Mouse (Mus musculus) G1E (cell line): ENCODE data around the gene Sdccag8. TPM values are rescaled to one million over a fixed set of nuclear protein-coding genes. Genes with fewer than 3 reads are reported as not detected.

Experiments
- ATAC-seq: 2 replicates; pipeline ENCODE4 v1.8.0; 2016; ENCODE audit warnings: mild to moderate bottlenecking; ENCODE audit not compliant: insufficient number of reproducible peaks, poor library complexity, low FRiP score, severe bottlenecking; ENCODE audit errors: extremely low read depth
- DNase-seq: peaks from one replicate; pipeline ENCODE4 v3.0.0; 2012; ENCODE audit warnings: low spot score
- H3K27me3 ChIP-seq: 2 replicates; pipeline ENCODE4 v1.6.1; 2012; ENCODE audit warnings: mild to moderate bottlenecking, low read length, inconsistent platforms; ENCODE audit not compliant: insufficient read depth
- H3K36me3 ChIP-seq: replicated peaks from 2 replicates; pipeline ENCODE3; 2012; ENCODE audit warnings: mild to moderate bottlenecking, inconsistent platforms
- H3K4me1 ChIP-seq: 2 replicates; pipeline ENCODE4 v1.6.1; 2012; ENCODE audit warnings: low read depth, low read length, inconsistent platforms, mixed read lengths; ENCODE audit not compliant: insufficient read depth
- H3K4me3 ChIP-seq: 2 replicates; pipeline ENCODE4 v1.5.1; 2012; ENCODE audit warnings: low read depth, mild to moderate bottlenecking, inconsistent platforms, low read length, moderate library complexity, mixed read lengths
- H3K9me3 ChIP-seq: replicated peaks from 2 replicates; pipeline ENCODE4 v1.6.1; 2012; ENCODE audit warnings: inconsistent platforms
- CTCF ChIP-seq: IDR thresholded peaks from 2 replicates; pipeline ENCODE4 v1.5.1; 2012; ENCODE audit warnings: low read depth, low read length, inconsistent platforms, mixed read lengths
- GATA1 ChIP-seq: IDR thresholded peaks from 2 replicates; pipeline ENCODE4 v1.6.1; 2012; ENCODE audit warnings: borderline replicate concordance, low read length, inconsistent platforms, mixed read lengths
- GATA2 ChIP-seq: IDR thresholded peaks from 2 replicates; pipeline ENCODE4 v1.6.1; 2012; ENCODE audit warnings: low read depth, low read length, inconsistent platforms, borderline replicate concordance
- POLR2AphosphoS5 ChIP-seq: IDR thresholded peaks from 2 replicates; pipeline ENCODE4 v1.6.1; 2012; ENCODE audit warnings: low read depth, low read length, inconsistent platforms; ENCODE audit not compliant: insufficient replicate concordance
- TAL1 ChIP-seq: conservative IDR thresholded peaks from 2 replicates; pipeline ENCODE4 v1.6.1; 2012; ENCODE audit warnings: low read depth, low read length, inconsistent platforms, mixed read lengths
- polyA plus RNA-seq: library from polyadenylated mRNA; stranded (reverse); fragments of >175 nt; gene quantifications from 2 replicates; pipeline ENCODE4 v1.2.3, GENCODE M21; 2012
- total RNA-seq, 2 experiments: library from RNA; stranded (forward) in 1 of 2; stranded (reverse) in 1 of 2; fragments of 200-1000 nt in 1 of 2; fragments of >200 nt in 1 of 2; fragmentation: Nextera tagmentation in 1 of 2; gene quantifications; 2 replicates each; pipeline ENCODE4 v1.2.3; 2014 to 2017

Gene Sdccag8
- total and polyA plus RNA-seq, 3 experiments = 2.2 to 19.9 (median 11.9) TPM

DNA sequence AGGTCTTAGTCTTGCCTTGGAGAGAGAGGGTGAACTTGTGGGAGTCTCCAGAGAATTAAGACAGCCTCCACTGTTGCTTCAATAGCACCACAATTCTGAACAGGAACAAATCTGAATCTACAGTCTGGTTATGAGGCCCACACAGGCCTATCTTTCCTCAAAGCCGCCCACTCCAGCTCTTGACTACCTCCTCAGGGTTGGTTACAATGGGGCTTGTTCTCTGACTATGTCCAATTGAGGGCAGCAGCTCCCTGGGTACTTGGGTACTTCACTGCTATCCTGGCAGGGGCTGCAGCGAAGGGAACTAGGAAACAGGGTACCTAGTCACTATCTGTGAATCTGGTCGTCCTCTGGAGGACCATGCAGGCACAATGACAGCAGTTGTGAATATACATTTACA, 213.2 kb downstream of the Sdccag8 start:
- no peaks in the 10 kb centered on the region for H3K9me3 ChIP-seq
- H3K4me1 ChIP-seq = no peaks in the 10 kb centered on the region
- no peak for ATAC-seq
- no peaks in the 10 kb centered on the region; the same call in 1 of the 2 replicates for H3K27me3 ChIP-seq
- TF ChIP-seq GATA1 = no peak
- no peak for TF ChIP-seq POLR2AphosphoS5
- no peak for TF ChIP-seq TAL1
- no peak for DNase-seq
- H3K36me3 ChIP-seq = no peaks in the 10 kb centered on the region
- no peak overlapping the region for H3K4me3 ChIP-seq

DNA sequence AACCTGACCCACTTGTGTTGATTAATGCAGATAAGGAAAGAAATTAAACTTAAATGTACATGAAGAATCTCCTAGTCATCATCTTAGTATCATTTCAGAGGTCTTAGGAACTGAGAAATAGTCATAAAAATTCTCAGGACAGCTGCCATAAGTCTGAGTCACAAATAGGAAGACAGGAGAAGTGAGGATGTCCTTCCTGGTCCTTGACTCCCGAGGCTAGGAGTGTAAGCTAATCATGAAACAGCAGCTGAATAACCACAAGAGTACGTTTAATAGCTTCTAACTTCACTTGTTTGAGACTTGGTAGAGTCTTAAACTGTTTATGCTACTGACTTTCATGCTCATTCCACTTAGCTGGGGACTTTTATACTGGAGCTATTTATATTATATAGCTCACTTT, 214.6 kb downstream of the Sdccag8 start:
- DNase-seq = no peak
- H3K36me3 ChIP-seq = no peaks in the 10 kb centered on the region
- H3K4me3 ChIP-seq = no peak overlapping the region
- no peaks in the 10 kb centered on the region for H3K9me3 ChIP-seq
- no peaks in the 10 kb centered on the region; the same call in 1 of the 2 replicates for H3K27me3 ChIP-seq
- TF ChIP-seq CTCF = no peak
- TF ChIP-seq POLR2AphosphoS5 = no peak
- no peak for ATAC-seq
- H3K4me1 ChIP-seq = no peaks in the 10 kb centered on the region

DNA sequence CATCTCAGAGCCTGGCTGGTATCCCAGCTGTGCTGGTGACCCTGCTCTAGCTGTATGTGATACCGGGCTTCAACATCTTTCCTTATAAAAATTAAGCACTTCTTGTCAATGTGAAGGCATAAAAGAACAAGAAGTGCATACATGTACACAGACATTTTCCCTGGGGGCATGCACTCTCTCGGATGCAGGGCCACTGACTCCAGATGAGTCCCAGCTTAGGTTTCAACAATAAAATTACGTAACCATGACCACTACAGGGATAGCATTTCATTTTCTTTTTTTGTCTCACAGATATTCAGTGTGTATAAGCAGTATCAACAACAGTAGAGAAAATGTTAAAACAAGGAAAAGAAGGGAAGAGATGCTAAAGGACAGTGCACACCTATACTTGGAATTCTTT, 216.2 kb downstream of the Sdccag8 start:
- ATAC-seq (no peak), DNase-seq (no peak)
- Histone ChIP-seq H3K4me1 (no peaks in the 10 kb centered on the region), H3K27me3 (no peaks in the 10 kb centered on the region; the same call in 1 of the 2 replicates), H3K9me3 (no peaks in the 10 kb centered on the region), H3K36me3 (no peaks in the 10 kb centered on the region), H3K4me3 (no peak overlapping the region)
- no peak for TF ChIP-seq POLR2AphosphoS5
- TF ChIP-seq CTCF = no peak
- no peak for TF ChIP-seq GATA1
- TF ChIP-seq GATA2 = no peak
- no peak for TF ChIP-seq TAL1

DNA sequence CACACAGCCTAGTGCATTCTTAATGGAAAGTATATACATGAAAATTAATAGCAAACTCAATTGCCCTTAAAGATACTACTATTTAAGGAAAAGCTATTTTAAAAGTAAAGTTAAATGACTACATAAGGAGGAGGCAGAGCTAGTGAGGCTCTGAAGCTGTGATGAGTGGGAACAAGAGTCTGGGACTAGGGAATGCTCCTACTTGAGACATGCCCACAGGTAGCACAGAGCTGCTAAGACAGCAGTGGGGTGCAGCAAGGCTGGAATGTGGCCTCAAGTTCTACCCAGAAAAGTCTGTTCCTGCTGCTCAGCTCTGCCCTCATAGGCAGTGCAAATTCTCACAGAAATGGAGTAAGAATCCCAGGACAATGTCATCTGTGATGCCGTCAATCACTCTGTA, 216.7 kb downstream of the Sdccag8 start:
- Histone ChIP-seq H3K27me3 (no peaks in the 10 kb centered on the region; the same call in 1 of the 2 replicates), H3K4me1 (no peaks in the 10 kb centered on the region), H3K36me3 (no peaks in the 10 kb centered on the region), H3K9me3 (no peaks in the 10 kb centered on the region), H3K4me3 (no peak overlapping the region)
- ATAC-seq (no peak), DNase-seq (no peak)
- TF ChIP-seq GATA1 (no peak), TAL1 (no peak), CTCF (no peak), GATA2 (no peak), POLR2AphosphoS5 (no peak)

GRCm38 (mm10) chr1:177032233-177032632, 217.8 kb downstream of the Sdccag8 start:
- TF ChIP-seq GATA2 (no peak), GATA1 (no peak), CTCF (no peak), TAL1 (no peak), POLR2AphosphoS5 (no peak)
- Histone ChIP-seq H3K9me3 (no peaks in the 10 kb centered on the region), H3K4me1 (no peaks in the 10 kb centered on the region), H3K27me3 (no peaks in the 10 kb centered on the region; the same call in 1 of the 2 replicates), H3K36me3 (no peaks in the 10 kb centered on the region), H3K4me3 (no peak overlapping the region)
- DNase-seq = no peak
- no peak for ATAC-seq

GRCm38 (mm10) chr1:177035460-177035859, 221.0 kb downstream of the Sdccag8 start:
- no peaks in the 10 kb centered on the region for H3K9me3 ChIP-seq
- ATAC-seq (no peak), DNase-seq (no peak)
- no peaks in the 10 kb centered on the region for H3K36me3 ChIP-seq
- no peaks in the 10 kb centered on the region; the same call in 1 of the 2 replicates for H3K27me3 ChIP-seq
- H3K4me1 ChIP-seq = no peaks in the 10 kb centered on the region
- TF ChIP-seq CTCF (no peak), POLR2AphosphoS5 (no peak), GATA1 (no peak), TAL1 (no peak), GATA2 (no peak)
- no peak overlapping the region for H3K4me3 ChIP-seq

- no peak for TF ChIP-seq CTCF
- TF ChIP-seq GATA1 = no peak
- no peak for TF ChIP-seq TAL1
- no peak for TF ChIP-seq GATA2
- no peak for TF ChIP-seq POLR2AphosphoS5
- Histone ChIP-seq H3K36me3 (no peaks in the 10 kb centered on the region), H3K4me3 (no peak overlapping the region), H3K27me3 (no peaks in the 10 kb centered on the region), H3K4me1 (no peaks in the 10 kb centered on the region), H3K9me3 (no peaks in the 10 kb centered on the region)
- ATAC-seq = no peak
- DNase-seq = no peak
Measured at GRCm38 (mm10) chr1:177038383-177038782, 223.9 kb downstream of the Sdccag8 start.
